Mouse (Mus musculus) regulatory T cell (primary cell): ENCODE data around the gene Gm5148.

Experiments used
- in situ Hi-C: fragments of 300-600 bp; cut with MboI, MseI; formaldehyde crosslinking; loops from one replicate; pipeline ENCODE4 v1.15.1; 2025; ENCODE audit warnings: high pct_unique_total_duplicates

The Gm5148 gene

DNA sequence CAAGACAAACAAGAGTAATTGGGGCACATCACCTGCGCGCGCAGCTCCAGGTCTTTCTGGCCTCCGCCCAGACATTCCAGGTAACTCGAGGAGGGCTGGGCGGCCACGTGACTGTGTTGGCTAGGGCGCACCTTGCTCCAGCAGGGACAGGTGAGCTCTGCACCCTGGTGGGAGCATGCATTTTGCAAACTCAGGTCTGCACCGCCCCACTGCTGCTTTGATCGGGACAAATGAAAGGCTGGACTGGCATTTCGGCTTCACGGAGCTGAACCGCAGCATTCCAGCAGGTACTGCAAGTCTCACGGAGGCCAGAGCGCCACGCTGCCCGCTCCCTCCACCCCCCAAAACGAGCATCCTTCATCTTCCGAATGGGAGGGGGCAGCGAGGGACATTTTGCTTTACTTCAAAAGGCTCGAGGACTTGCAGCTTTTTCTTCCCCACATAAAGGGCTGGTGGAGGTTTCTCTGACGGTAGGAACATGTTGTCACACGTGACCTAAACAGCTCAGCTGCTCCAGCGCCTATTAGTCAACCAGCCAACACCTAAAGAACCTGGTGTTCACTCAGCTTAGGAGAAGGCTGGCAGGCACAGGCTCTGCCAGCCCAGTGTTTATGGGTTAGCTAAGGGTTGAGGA is at the start of gene Gm5148:
Gm5148 (minus strand) TSS at position 320 of the 634 bp plus-strand sequence.
- in situ Hi-C loops: no loop called here

DNA sequence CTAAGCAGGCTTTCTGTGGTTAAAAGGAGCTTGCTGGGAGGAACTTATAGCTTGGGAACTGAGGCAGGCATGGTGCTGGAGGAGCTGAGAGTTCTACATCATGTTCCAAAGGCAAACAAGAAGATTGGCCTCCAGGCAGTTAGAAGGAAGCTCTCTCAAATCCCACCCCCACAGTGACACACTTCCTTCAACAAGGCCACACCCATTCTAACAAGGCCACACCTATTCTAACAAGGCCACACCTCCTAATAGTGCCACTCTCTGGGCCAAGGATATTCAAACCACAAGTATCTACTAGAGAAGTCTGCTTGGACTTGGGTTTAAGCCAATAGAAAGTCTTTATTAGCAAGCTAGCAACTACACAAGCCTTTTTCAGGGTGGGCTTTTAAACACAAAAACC is 46.7 kb upstream of the Gm5148 start:
- in situ Hi-C loops: no loop called here

DNA sequence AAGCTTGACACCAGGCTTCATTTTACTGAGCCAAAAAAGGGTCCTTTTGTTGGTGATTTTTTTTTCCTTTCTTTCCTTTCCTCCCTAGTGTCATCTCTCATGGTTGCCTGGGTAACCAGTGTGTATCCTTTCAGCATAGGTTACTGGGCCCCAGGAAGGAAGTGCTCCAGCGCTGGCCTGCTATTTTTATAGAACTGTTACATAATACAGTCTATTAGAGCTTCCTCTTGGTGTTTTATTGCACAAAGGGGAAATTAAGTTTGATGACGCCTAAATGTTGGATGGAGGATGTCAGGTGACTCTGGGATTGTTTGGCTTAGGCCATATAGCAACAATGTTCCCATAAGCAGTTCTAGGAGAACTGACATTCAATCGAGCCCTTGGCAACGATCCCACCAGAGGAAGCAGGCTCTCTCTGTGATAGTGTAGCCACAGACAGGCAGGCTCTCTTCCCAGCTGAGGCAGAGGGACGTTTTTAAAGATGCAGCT is 45.0 kb upstream of the Gm5148 start:
- in situ Hi-C loops: no loop called here

- in situ Hi-C loops: no loop called here
Measured at GRCm38 (mm10) chr3:37767147-37768015, 43.1 kb upstream of the Gm5148 start.

- in situ Hi-C loops: no loop called here
Measured at GRCm38 (mm10) chr3:37766628-37767027, 42.3 kb upstream of the Gm5148 start.

- in situ Hi-C loops: no loop called here
Measured at GRCm38 (mm10) chr3:37765971-37766370, 41.7 kb upstream of the Gm5148 start.

DNA sequence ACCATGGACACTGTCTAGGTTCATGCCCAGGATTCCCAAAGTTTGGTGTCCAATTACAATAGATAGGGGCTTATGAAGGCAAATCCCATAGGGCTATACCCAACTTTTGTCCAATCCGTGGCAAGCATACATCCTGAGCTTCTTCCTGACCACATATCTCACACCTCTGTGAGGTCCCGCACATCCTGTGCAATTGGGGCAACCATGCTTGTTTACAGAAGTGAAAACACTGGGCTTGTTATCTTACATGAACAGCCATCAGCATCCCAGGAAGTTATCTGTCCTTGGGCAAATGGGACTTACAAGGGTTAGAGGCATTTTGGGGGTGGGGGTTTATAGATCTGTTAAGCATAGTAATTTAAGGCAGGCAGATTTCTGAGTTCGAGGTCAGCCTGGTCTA is 41.0 kb upstream of the Gm5148 start:
- in situ Hi-C loops: no loop called here

DNA sequence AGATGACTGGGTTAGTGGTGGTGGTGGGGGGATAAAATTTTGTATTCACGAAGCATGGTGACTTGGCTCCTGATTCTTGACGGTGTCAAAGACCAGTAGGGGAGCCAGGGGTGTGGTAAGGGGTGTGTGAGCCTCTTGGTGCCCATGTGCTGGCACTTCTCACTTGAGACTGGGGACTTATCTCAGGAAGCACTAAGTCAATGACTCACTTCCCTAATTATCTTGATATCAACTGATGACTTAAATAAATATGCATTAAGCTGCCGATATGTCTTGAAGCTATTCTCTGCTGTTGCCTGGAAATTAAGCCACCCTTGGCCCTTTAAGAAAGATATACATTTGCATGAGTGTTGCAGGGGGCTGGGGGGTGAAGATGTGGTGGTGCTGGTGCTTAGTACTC is 38.0 kb upstream of the Gm5148 start:
- in situ Hi-C loops: no loop called here

DNA sequence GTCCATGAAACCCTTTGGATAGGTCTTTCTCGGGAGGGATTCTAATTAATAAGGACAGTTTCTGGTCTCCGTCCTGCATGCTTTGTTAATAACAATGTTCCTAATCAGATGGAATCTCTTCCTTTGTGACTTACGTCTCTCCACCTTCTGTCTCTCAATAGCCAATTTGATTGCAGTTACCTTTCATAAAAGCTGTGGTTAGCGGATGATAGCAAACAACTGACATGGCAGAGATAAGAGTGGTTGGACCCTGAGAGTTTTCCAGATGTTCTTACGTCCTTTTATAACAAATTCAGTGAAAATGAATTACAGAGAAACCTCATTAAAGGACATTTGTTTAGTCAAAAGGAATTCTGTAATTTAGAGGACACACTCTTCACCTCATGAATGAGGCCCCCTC is 37.5 kb upstream of the Gm5148 start:
- in situ Hi-C loops: no loop called here

- in situ Hi-C loops: no loop called here
Measured at GRCm38 (mm10) chr3:37760866-37761265, 36.6 kb upstream of the Gm5148 start.

DNA sequence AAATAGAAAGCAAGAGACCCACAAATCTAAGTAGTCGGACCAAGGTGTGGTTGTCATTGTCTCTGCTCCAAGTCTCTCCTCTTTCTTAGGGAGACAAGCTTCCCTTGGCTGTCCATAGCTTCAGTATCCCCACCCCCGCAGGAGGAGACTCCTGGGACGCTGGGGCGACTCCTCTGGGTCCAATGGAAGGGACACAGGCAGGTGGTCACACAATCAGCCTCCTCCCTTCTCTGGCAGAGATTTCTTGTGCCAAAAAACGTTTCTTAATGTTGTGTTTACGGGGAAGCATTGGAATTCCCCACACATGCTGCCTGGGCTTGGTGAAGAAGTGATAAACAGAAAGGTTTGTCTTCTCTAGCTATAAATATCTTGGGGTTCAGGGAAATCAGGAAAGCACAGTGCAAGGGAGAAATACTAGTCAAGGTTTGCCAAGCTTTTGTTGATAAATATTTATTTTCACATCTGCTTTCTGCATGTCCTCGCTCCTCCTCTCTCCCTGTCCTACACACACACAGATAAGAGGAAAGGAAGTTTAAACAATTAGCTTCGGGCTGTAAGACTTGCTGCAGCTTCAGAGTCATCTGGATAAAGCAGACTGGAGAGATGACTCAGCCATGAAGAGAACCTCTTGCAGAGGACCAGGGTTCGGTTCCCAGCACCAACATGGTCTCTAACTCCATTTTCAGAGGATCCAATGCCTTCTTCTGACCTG is 34.5 kb upstream of the Gm5148 start:
- in situ Hi-C loops: loop anchor here (5.0 to 10.0 kb wide), 2 partner anchors 86 to 114 kb away; no protein-coding TSS in a partner anchor

GRCm38 (mm10) chr3:37758124-37758523 is 33.8 kb upstream of the Gm5148 start:
- in situ Hi-C loops: loop anchor here (5.0 to 10.0 kb wide), 2 partner anchors 86 to 113 kb away; no protein-coding TSS in a partner anchor

DNA sequence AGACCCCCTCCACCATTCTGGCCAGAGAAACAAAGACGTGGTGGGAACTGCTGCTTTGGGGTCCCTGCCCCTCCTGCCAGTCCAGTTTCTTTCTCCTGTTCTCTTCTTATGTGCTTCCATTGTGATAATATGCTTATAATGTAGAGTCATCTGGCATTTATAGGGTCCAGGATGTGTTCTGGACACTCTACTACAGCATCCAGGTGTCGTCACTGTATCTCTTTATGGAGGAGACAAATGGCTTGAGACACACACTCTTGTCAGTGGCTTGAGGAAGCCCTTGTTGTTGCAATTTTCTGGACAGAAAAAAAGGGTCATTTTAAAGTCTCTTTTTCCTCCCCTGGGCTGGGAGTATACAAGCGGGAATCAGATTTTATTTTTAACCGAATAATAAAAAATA is 33.3 kb upstream of the Gm5148 start:
- in situ Hi-C loops: loop anchor here (5.0 to 10.0 kb wide), 2 partner anchors 85 to 113 kb away; no protein-coding TSS in a partner anchor

DNA sequence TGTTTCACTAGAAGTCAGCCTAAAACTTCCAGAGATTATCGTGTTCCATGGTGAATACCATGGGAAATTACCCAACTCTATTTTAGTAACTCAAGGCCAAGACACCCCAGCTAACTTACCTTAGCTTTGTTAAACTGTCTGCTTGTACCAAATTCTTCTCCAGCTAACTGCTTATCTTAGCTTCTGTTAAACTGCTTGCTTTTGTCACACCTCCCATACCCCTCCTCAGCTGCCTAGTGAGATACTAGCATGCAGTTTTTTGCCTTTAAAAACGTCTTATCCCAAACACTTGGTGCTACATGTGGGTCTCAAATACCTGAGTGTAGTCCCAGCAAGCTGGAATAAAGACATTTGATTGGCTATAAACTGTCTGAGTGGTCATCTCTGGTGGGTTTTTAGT is 31.7 kb upstream of the Gm5148 start:
- in situ Hi-C loops: loop anchor here (5.0 to 10.0 kb wide), 2 partner anchors 84 to 111 kb away; no protein-coding TSS in a partner anchor

GRCm38 (mm10) chr3:37754639-37755038 is 30.3 kb upstream of the Gm5148 start:
- in situ Hi-C loops: loop anchor here (5.0 to 10.0 kb wide), 2 partner anchors 82 to 110 kb away; no protein-coding TSS in a partner anchor

GRCm38 (mm10) chr3:37753148-37753547 is 28.9 kb upstream of the Gm5148 start:
- in situ Hi-C loops: loop anchor here (10.0 kb wide), 1 partner anchor 108 kb away; no protein-coding TSS in a partner anchor

GRCm38 (mm10) chr3:37748002-37748733 is 23.9 kb upstream of the Gm5148 start:
- in situ Hi-C loops: no loop called here

- in situ Hi-C loops: no loop called here
Measured at GRCm38 (mm10) chr3:37747258-37748001, 23.1 kb upstream of the Gm5148 start.

DNA sequence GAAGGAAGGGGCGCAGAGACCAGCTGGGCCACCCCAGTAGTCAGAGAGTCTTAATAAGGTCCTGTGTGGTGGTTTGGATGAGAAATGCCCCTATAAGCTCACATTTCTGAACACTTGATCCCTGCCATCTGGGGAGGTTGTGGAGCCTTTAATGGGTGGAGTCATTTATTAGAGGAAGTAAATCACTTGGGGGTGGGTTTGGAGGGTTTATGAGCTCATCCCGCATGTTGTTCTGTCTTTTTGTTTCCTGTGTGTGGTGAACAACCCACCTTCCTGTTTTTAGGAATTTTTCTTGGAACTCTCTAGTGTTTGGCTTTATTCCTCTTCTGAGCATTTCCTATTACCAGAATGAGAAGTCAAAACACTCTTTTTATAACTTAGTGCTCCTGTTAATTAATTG is 19.8 kb upstream of the Gm5148 start:
- in situ Hi-C loops: no loop called here

DNA sequence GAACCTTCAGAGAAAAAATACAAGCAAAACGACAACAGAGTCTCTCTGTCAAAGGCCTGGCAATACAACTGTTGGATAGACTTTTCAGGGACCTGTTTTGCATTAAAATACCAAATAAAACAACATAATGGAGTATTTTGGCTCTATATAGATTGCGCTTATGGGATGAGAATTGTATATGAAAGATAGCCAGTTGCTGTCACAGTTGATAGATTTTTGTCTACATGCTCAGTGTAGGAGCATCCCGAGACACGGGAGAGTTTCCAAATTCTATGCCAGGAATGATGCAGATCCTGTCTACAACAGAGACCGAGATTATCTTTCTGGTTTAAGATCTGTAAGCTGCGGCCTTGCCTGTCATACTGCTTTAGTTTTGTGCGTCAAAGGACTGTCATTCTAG is 15.7 kb upstream of the Gm5148 start:
- in situ Hi-C loops: no loop called here
